ENCODE assay signal across 8 mouse cellular contexts in the genomic region with DNA sequence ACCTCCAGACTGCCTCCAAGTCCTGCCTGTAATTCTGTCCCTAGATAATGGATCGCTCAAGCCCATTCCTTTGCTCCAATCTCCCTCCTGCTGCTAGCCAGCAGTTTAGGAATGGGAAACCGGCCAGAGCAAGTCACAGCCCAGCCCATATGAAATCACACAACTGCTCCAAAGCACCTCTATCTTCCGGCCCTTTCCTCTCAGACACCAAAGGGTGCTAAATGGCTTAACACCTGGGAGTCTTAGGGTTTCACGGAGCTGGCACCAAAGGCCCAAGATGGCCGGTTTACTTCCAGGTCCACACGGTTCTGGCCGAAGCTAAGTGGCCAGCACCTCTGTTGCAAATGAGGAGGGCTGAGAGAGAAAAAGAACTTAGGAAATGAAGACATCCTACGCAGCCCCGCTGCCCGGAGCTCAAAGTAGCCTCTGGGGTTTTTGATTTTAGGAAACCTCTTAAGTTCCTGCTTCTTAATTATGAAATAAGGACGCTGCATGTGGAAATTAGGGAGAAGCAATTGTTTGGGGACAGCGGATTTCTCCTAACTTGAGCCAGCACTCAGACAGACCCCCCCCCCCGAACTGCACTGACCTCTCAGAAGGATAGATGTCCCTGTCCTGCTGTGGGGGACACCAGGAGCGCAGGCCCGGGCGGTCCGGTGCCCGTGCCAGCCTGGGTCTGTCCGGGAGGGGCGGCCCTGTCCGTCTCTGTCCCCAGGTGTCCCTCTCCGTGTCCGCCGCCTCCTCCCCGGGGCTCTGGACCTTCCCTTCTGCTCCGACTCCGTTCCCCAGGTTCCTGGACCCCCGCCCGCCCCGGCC. TPM values are rescaled to one million over a fixed set of nuclear protein-coding genes. Genes with fewer than 3 reads are reported as not detected.
DNase-seq lines count a peak whose midpoint lies in the region; ATAC-seq lines count a peak whose summit lies in the region.

No protein-coding gene starts in this region.

- no peaks in the 10 kb centered on the region for H3K36me3 ChIP-seq in heart, embryonic 11.5 days (ENCODE audit: control insufficient read depth, insufficient read depth, low read length)
- no peaks in the 10 kb centered on the region for H3K36me3 ChIP-seq in kidney, embryonic 15.5 days

- H3K4me2 ChIP-seq in heart, embryonic 11.5 days: peak overlapping the region; percentile 81
- peak overlapping the region; percentile 86 for H3K4me2 ChIP-seq in kidney, embryonic 15.5 days

- 2% methylated on average over 30 of the region's 30 CpGs for WGBS in heart, embryonic 11.5 days (ENCODE audit: insufficient replicate concordance)
- WGBS in kidney, embryonic 15.5 days: 4% methylated on average over 30 of the region's 30 CpGs

- H3K27me3 ChIP-seq in heart, embryonic 11.5 days (ENCODE audit: control insufficient read depth, insufficient read depth, low read length): no peaks in the 10 kb centered on the region
- no peaks in the 10 kb centered on the region for H3K27me3 ChIP-seq in kidney, embryonic 15.5 days

- peaks cover 32% of the 10 kb centered on the region for H3K4me1 ChIP-seq in heart, embryonic 11.5 days (ENCODE audit: control insufficient read depth, insufficient read depth, low read length)
- peaks cover 54% of the 10 kb centered on the region for H3K4me1 ChIP-seq in kidney, embryonic 15.5 days

- H3K9ac ChIP-seq in heart, embryonic 11.5 days (ENCODE audit: low read depth, low read length): peak overlapping the region; percentile 80
- H3K9ac ChIP-seq in kidney, embryonic 15.5 days: peak overlapping the region; percentile 76

- peak overlapping the region; percentile 76 for H3K4me3 ChIP-seq in heart, embryonic 11.5 days (ENCODE audit: low read depth, low read length)
- peak overlapping the region; percentile 81 for H3K4me3 ChIP-seq in kidney, embryonic 15.5 days (replicated peaks)

- no peaks in the 10 kb centered on the region for H3K9me3 ChIP-seq in heart, embryonic 11.5 days (replicated peaks; ENCODE audit: control insufficient read depth, low read length)
- H3K9me3 ChIP-seq in kidney, embryonic 15.5 days (replicated peaks): no peaks in the 10 kb centered on the region

- H3K27ac ChIP-seq in heart, embryonic 11.5 days (ENCODE audit: low read depth, low read length): peak overlapping the region; percentile 35; the same call in 1 of the 2 replicates
- peak overlapping the region; percentile 86 for H3K27ac ChIP-seq in kidney, embryonic 15.5 days

- DNase-seq in frontal cortex, postnatal 25 days (ENCODE audit: low spot score in 2 of 2): no peak
- peak; percentile 43 for DNase-seq in embryo, embryonic 11 days
- DNase-seq in lung, postnatal 4 days: peak; percentile 46 to 55
- peak; percentile 52 for DNase-seq in thymus, postnatal 4 days
- DNase-seq in frontal cortex, adult 2 months (ENCODE audit: extremely low spot score in 1 of 2, low spot score in 1 of 2): no peak

- ATAC-seq in frontal cortex, adult (ENCODE audit: low TSS enrichment): peak; percentile 28; the same call in 1 of the 2 replicates
- ATAC-seq in heart, embryonic 11.5 days (replicated peaks; ENCODE audit: insufficient number of reproducible peaks, low FRiP score, low TSS enrichment): peak; percentile 40
- peak; percentile 55 for ATAC-seq in kidney, embryonic 15.5 days (replicated peaks; ENCODE audit: low FRiP score)

RNA-seq across cellular contexts. Expression of gene Agtrap, which starts 0.5 kb away (rescaled TPM):
- polyA plus RNA-seq in heart, embryonic 11.5 days (2014; fragmentation: Nextera tagmentation; extraction: Ambion mirVana): 12.7 and 17.6 TPM in 2 replicates
- 20.6 and 24.4 TPM in 2 replicates for polyA plus RNA-seq in kidney, embryonic 15.5 days (2015; fragmentation: Nextera tagmentation; extraction: Ambion mirVana)
- polyA plus RNA-seq in frontal cortex, adult 2 months (2012; rRNA removed): 7.5 and 9.6 TPM in 2 replicates

RNA-seq across cellular contexts. Expression of gene Mad2l2, which starts 42.9 kb away (rescaled TPM):
- 45.3 and 47.2 TPM in 2 replicates for polyA plus RNA-seq in heart, embryonic 11.5 days (2014; fragmentation: Nextera tagmentation; extraction: Ambion mirVana)
- 65.5 and 69.8 TPM in 2 replicates for polyA plus RNA-seq in kidney, embryonic 15.5 days (2015; fragmentation: Nextera tagmentation; extraction: Ambion mirVana)
- polyA plus RNA-seq in frontal cortex, adult 2 months (2012; rRNA removed): 24.8 and 27.8 TPM in 2 replicates

RNA-seq across cellular contexts. Expression of gene Draxin, which starts 43.2 kb away (rescaled TPM):
- polyA plus RNA-seq in heart, embryonic 11.5 days (2014; fragmentation: Nextera tagmentation; extraction: Ambion mirVana): 0.06 and 0.16 TPM in 2 replicates
- 0.46 and 0.62 TPM in 2 replicates for polyA plus RNA-seq in kidney, embryonic 15.5 days (2015; fragmentation: Nextera tagmentation; extraction: Ambion mirVana)
- polyA plus RNA-seq in frontal cortex, adult 2 months (2012; rRNA removed): 0.97 and 1.2 TPM in 2 replicates

RNA-seq across cellular contexts. Expression of gene Mthfr, which starts 48.4 kb away (rescaled TPM):
- 8.9 and 10.4 TPM in 2 replicates for polyA plus RNA-seq in heart, embryonic 11.5 days (2014; fragmentation: Nextera tagmentation; extraction: Ambion mirVana)
- 23.6 and 24.1 TPM in 2 replicates for polyA plus RNA-seq in kidney, embryonic 15.5 days (2015; fragmentation: Nextera tagmentation; extraction: Ambion mirVana)
- polyA plus RNA-seq in frontal cortex, adult 2 months (2012; rRNA removed): 28.7 and 34.2 TPM in 2 replicates

RNA-seq across cellular contexts. Expression of gene Clcn6, which starts 48.7 kb away (rescaled TPM):
- 6.3 and 7.3 TPM in 2 replicates for polyA plus RNA-seq in heart, embryonic 11.5 days (2014; fragmentation: Nextera tagmentation; extraction: Ambion mirVana)
- 6.4 and 6.6 TPM in 2 replicates for polyA plus RNA-seq in kidney, embryonic 15.5 days (2015; fragmentation: Nextera tagmentation; extraction: Ambion mirVana)
- polyA plus RNA-seq in frontal cortex, adult 2 months (2012; rRNA removed): 42.8 and 46.9 TPM in 2 replicates

Comparison
In these comparisons a context has a peak if more than half of its experiments do, and no peak if none do; other contexts are left out.
1. DNase-seq: peak in embryo, embryonic 11 days (single experiment), lung, postnatal 4 days (2 of 2) and thymus, postnatal 4 days (single experiment); none in frontal cortex, postnatal 25 days (0 of 2) and frontal cortex, adult 2 months (0 of 2).
2. Peak in every context shown above with its lines, with median percentiles within 50 percentile points of each other: ATAC-seq.